Mouse (Mus musculus) megakaryocyte-erythroid progenitor cell, adult 5-6 weeks (primary cell): ENCODE measurements around the gene Fgfr2. TPM values are rescaled to one million over a fixed set of nuclear protein-coding genes. Genes with fewer than 3 reads are reported as not detected.
A peak's percentile ranks its signal among the peaks of the same experiment; 100 is the strongest.

ENCODE experiments used
- ATAC-seq: replicated peaks from 2 replicates; pipeline ENCODE4 v1.8.0; 2016; ENCODE audit warnings: mild to moderate bottlenecking, inconsistent platforms; ENCODE audit not compliant: severe bottlenecking, poor library complexity, low FRiP score, low TSS enrichment
- total RNA-seq, 2 experiments: library from RNA; stranded (forward) in 1 of 2; stranded (reverse) in 1 of 2; fragments of 200-1000, 215-1000 nt in 1 of 2; fragments of >200 nt in 1 of 2; fragmentation: Nextera tagmentation in 1 of 2; gene quantifications; 2 replicates each; pipeline ENCODE4 v1.2.3; 2014 to 2017

Fgfr2 gene
- total RNA-seq, 2 experiments from 2014 or later, result not detected

DNA sequence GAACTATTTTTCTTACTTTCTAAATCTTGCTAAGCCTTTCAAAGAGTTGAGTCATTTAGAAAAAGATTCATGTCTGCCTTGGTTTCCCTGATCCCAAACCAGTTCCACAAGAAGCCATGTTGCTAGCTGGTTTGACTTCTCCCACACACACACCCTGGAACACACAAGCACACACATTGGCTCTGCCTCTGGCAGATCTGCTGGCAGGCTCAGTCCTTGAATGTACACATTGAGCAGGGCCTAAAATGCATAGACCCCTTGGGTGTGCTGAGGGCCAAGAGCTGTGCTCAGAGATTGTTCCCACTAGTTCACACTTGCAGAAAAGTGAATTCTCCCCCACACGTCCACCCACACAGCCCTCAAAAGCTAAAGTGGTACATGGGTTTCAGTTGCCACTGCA, 1164.4 kb downstream of the Fgfr2 start:
- no peak for ATAC-seq

DNA sequence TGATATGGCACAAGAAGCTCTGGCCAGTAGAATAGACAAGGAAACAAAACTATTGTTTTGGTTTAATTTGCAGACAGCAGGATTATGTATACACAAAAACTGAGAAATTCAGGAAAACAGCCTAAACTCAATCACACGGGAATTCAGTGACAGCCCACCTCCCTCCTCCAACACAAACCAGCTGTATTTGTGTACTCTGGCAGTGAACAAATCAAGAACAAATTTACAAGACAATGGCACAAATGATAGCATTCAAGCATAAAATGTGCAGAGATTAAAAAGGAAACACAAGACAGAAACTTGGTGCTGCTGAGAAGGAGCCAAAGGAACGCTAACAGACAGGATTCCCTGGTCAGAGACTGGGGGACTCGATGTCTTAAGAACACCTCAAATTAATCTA, 1169.7 kb downstream of the Fgfr2 start:
- no peak for ATAC-seq

- ATAC-seq, result no peak
Measured at GRCm38 (mm10) chr7:131951131-131951530, 1172.0 kb downstream of the Fgfr2 start.

DNA sequence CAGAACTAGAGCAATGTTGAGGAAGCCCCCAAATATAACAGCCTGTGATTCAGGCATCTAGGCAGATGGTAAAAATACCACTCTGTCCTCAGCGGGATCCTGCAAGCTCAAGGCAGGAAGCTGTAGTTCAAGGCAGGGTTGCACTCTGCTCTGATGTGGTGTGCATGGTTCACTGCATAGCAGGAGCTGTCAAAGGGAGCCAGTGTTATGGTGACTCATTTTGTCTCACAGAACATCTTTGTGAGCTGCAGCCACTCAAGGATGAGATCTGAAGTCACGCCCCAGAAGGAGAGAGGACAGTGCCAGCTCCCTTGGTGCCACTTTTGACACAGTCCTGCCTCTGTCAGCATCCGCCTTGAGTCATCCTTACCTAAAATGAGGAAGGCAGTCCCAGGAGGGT, 1185.5 kb downstream of the Fgfr2 start:
- ATAC-seq, result no peak

DNA sequence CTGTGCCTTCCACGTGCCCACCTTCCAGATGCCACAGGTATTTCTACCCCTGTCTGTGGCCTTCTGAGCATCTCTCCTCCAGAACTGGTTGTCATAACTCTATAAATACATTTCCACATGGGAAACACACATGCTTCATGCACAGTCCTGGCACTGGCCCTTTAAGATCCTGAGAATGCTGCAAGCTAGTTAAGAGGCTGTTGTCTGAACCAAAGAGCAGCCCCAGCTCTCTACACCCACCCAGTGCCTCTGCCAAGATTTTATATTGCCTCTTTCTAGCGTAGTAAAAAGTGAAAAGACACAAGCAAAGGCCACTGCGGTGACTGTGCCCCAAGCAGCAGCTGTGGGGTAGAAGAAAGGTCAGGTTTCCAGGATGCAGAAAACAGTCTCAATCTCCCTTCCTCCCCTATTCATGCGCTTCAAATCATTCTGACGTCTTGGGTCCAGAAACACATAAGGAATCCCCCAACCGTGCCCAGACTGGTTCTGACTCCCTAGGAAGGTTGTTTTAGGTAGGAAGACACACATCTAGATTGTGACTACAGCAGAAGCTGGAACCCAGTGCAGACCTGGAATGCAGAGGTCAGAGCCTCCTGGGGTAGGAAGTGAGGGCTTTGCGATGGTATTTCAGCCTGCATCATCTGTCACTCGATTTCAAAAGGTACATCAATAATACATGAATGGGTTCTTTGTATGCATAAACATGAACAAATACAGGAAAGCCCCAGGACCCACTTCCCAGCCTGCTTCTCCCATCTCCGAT, 1195.7 kb downstream of the Fgfr2 start:
- no peak for ATAC-seq

- no peak for ATAC-seq
Measured at GRCm38 (mm10) chr7:131917384-131917783, 1205.8 kb downstream of the Fgfr2 start.

GRCm38 (mm10) chr7:131909611-131910010, 1213.5 kb downstream of the Fgfr2 start:
- no peak for ATAC-seq

GRCm38 (mm10) chr7:131906499-131907190, 1216.5 kb downstream of the Fgfr2 start:
- ATAC-seq, result no peak

DNA sequence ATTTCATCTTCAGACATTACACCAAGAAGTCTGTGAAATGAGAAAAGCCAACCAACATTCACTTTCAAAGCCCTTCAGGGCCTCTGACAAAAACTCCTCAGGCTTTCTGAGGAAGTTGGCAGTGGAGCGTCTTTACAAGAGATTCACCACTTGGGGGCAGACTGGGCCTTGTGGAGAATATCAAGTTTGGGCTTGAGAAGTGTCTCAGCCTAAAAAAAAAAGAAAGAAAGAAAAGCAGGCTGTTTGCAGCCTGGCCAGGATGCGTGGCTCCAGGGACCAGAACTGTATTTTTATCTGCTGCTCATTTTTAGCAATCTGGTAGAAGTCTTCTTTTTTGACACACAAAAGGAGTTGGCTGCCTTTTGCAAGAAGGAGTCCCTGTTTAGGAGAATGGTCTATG, 1223.8 kb downstream of the Fgfr2 start:
- no peak for ATAC-seq

DNA sequence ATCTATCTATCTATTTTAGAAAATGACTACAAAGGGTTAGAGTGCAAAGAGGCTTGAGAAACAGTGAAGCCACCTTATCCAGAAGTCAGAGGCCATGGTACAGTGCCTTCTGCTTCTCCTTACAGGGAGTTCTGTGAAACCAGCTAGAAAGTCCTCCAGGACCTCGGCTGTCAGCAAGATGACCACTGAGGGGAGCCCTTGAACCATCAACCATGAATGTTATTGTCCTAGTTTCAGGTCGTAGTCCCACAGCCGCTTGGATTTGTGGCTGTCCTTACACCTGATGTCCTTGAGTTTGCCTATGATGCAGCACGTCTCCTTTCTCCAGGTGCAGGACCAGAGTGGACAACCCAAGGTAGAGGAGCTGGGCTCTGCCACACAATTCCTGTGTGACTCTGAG, 1225.9 kb downstream of the Fgfr2 start:
- ATAC-seq, result no peak

- ATAC-seq, result no peak
Measured at GRCm38 (mm10) chr7:131882824-131883223, 1240.3 kb downstream of the Fgfr2 start.

GRCm38 (mm10) chr7:131881876-131882615, 1241.1 kb downstream of the Fgfr2 start:
- peak; percentile 89 for ATAC-seq

DNA sequence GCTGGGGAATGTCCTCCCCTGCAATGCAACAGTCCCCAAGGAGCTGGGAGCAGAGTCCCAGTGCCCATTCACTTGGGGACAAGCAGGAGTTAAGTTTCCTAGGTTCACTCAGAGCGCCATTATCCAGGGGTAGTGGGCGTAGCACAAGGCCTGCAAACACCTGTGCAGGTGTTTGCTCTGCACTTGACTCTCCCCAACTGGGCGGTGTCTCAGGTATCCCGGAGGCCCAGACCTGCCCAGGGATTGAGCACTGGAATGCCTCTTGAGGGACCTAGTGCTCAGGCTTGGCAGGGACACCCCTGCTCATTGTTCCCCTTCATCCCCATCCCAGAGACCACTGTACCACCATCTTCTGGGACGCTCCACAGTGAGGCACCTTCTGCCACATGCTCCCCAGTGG, 1243.0 kb downstream of the Fgfr2 start:
- no peak for ATAC-seq

DNA sequence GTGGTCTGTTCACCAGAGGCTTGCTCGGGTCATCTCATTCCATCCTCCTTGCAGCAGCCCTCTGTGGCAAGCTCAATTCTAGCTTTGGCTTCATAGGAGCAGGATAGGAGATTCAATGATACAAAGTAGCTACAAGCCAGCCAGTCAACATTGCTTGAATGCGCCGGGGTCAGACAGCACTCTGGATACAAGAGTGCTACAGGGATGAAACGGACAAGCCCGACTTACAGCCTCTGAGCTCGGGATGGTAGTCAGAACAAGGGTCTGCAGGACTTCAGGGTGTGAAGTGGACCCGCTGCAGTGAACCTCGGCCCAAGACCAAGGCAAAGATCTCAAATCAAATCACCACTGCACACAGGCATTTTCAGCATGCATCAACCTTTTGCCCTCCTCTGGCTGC, 1244.3 kb downstream of the Fgfr2 start:
- ATAC-seq, result no peak

DNA sequence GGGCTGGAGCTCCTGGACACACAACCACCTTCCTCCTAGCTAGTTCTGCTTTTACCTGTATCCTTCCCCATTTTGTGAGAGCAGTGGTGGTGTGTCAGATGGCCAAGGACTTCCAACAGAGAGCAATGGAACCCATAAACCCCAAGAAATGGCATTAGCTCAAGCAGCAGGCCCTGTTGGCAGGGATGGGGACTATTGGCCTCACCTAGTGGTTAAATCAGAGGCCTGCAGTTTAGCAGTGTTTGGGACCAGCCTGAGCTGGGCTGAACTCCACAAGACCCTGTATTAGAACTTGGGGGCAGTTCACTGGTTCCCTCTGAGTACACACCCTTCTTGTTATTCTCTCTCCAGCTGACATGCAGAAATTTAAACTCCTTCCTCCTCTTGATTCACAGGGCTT, 1262.0 kb downstream of the Fgfr2 start:
- no peak for ATAC-seq

GRCm38 (mm10) chr7:131855641-131856040, 1267.5 kb downstream of the Fgfr2 start:
- ATAC-seq, result no peak

DNA sequence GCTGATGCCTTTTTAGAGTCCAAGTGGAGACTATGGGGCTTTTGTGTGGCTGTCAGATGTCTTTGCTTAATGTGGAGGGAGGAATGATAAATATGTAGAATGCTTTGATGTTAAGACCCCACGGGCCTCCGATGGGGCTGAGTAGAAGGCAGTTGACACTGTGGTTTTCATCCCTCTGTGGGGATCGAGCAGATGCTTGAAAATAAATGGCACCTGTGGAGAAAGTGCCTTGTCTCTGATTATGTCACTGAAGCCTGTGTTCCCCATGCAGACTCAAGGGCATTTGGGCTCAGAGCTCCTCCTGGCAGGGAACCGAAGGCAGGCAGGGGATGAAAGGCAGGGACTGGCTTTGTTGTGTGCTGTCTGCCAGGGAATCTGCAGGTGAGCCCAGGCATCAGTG, 1272.6 kb downstream of the Fgfr2 start:
- ATAC-seq, result no peak

GRCm38 (mm10) chr7:131846066-131846905, 1276.9 kb downstream of the Fgfr2 start:
- no peak for ATAC-seq

- no peak for ATAC-seq
Measured at GRCm38 (mm10) chr7:131830261-131830660, 1292.9 kb downstream of the Fgfr2 start.

DNA sequence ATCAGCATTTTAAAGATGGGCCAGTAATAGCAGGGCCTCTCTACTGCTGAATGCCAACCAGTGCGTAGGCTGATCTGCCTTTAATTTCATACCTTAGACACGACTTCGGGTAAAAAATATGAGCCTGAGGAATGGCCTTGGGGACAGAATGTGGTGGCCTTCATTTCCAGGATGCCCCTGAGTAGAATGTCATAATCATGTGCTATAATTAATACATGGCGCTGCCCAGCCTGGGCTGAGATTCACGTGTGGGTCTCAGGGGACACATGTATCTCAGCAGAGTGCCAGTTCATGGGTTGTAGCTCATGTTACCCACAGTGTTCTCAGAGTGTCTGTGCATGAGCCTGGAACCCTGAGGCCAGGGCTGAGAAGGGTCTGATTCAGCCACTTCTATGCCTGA, 1296.3 kb downstream of the Fgfr2 start:
- no peak for ATAC-seq
